Mouse (Mus musculus): ENCODE results near the gene Kctd15.

Gene Kctd15

GRCm38 (mm10) chr7:34620411-34620810, 36.1 kb downstream of the Kctd15 start:
- no peak for DNase-seq (ENCODE audit: low spot score)

GRCm38 (mm10) chr7:34618141-34618890, 38.2 kb downstream of the Kctd15 start:
- DNase-seq (ENCODE audit: low spot score): no peak

DNA sequence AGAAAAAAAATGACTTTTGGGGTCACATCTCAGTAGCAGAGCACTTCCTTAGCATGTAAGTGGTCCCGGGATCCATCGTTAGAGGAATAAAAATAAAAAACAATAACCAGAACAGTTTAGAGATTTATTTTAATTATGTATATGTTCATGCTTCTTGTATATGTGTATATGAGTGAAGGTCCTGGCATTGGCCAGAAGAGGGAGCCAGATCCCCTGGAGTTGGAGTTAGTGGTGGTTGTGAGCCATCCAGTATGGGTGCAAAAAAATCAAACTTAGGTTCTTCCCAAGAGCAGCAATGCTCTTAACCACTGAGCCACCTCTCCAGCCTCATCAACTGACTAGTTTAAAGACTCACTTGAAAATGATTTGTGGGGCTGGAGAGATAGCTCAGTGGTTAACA, 40.3 kb downstream of the Kctd15 start:
- DNase-seq (ENCODE audit: low spot score): no peak

- no peak for DNase-seq (ENCODE audit: low spot score)
Observed at GRCm38 (mm10) chr7:34610445-34610844, 46.1 kb downstream of the Kctd15 start.

DNA sequence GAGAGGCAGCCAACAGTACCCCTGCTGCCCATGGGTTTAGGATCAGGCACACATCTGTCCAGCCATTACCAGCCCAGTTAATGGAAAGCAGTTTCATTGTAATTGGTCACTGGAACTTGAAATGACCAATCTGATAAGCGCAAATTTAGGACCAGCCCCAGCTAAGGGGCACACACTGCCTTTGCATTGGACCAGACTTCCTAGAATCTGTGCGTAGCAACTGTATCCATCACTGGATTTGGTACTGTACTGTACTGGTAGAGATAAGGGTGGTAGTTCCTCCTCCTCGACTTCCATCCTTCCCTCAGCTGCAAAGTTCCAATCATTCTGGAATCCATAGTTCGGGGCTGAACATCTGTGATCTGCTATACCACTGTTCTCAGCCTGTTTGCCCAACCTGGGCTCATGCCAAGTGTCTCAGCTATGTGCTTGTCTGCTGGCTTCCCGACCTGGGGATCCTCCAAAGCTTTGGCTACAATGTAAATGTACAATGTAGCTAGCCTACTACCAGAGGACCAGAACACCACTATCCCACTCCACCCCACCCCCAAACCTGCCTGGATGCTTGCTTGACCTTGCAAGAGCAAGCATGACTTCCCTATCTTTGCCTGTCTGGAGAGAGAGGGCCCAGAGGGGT, 49.1 kb downstream of the Kctd15 start:
- peak; percentile 37 for DNase-seq (ENCODE audit: low spot score)

DNA sequence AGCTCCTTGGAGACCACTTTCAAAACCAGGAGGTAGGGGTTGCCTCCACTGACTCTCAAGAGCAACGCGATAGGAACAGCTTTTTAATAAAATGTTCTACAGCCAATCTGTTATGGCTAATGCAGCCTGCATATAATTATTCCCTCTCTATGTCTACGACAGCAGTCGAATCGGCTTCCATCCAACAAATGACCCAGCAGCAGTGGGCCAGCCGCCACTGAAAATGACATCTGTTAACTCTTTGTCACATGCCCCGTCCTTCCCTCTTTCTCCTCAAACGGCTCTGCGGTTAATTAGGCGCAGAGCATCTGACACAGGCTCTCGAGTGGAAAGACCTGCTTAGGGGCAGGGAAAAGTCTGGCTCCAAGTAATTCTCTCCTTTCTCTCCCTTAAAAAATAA, 49.8 kb downstream of the Kctd15 start:
- DNase-seq (ENCODE audit: low spot score): peak; percentile 73

GRCm38 (mm10) chr7:34606051-34606450, 50.5 kb downstream of the Kctd15 start:
- no peak for DNase-seq (ENCODE audit: low spot score)

GRCm38 (mm10) chr7:34598576-34598975, 58.0 kb downstream of the Kctd15 start:
- no peak for DNase-seq (ENCODE audit: low spot score)

DNA sequence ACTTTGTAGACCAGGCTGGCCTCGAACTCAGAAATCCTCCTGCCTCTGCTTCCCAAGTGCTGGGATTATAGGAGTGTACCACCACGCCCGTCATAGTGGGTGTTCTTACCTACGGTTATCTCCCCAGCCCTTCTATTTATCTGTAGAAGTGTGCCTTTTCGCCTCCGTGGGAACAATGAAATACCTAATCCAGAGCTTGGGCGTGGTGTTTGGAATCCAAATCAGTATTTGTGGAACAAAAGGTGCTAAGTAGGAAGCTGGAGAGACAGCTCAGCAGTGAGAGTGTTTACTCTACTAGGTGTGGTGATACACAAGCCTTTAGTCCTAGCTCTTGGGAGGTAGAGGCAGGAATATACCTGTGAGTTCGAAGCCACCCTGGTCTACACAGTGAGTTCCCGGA, 58.5 kb downstream of the Kctd15 start:
- no peak for DNase-seq (ENCODE audit: low spot score)

DNA sequence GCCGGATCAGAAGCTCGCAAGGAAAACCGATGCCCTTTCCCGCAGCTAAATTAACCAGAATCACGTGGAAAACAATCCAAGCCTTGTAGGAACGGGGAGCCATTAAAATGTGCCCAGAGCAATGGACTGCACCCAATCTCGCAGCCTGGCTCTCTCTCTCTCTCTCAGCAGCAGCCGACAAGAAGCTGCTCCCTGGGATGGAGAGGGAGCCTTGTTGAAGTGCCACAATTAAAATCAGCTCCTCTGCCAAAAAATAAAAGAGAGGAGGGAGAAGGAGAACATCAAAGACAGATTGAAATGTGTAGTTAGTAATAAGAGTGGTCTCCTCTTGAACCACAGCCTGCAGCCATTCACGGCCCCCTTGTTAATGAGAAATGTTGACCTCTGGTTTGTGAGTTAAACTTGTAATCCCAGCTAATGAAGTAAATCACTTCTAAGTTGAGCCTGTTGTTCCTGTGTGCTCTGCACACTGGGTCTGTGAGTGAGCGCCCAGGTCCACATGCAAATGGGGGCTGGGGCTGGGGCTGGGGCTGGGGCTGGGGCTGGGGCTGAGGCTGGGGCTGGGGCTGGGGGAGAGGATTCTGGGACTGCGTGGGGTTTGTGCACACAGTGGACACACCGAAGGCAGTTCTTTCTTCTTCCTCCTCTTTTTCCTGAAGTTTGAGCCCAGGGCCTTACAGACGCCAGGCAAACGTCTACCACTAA, 59.8 kb downstream of the Kctd15 start:
- DNase-seq (ENCODE audit: low spot score): no peak

DNA sequence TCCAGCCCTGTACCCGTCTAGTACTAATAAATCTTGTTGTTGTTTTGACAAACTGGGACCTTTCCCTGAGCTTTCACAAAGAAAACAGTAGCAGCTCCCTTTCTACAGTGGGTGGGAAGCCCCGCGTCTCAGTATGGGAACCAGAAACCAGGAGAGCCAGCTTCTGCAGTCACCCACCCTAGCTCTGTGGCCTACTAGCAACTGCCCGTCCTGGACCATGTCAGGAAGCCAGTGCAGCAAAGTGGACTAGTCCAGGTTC, 61.3 kb downstream of the Kctd15 start:
- no peak for DNase-seq (ENCODE audit: low spot score)

DNA sequence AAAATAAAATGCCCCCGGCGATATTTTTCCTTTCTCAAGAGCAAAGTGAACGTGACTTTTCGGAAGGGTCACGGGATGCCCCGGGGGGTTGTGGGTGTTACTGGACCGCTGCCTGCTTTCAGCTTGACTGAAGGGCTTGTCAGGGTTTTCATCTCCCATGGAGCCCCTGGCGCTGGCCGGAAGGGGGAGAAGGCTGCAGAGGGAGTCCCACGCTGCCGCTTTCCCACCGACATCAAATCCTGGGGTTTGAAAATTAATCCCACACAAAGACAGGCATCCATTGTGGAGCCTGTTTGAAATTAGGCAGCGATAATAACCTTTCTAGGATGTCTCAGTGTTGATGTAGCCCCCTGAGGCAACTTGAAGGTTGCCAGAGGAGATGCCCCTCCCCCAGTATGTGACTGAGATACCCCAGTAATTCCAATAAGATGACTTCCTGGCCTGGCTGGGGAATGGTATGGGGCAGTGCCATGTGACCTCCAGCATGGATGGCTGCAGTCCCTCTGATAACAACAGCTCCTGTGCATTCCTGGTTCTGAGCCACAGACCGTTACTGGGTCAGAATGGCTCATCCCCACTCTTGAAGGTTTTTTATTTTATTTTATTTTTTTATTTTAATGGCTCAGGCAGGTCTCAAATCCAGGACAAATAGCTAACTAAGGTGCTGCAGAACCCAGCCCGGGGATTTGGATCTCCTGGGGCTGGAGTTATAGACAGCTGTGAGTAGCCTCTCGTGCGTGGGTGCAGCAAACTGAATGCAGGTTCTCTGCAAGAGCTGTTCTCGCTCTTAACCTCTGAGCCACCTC, 61.8 kb downstream of the Kctd15 start:
- peak; percentile 67 for DNase-seq (ENCODE audit: low spot score)

GRCm38 (mm10) chr7:34590711-34591110, 65.8 kb downstream of the Kctd15 start:
- no peak for DNase-seq (ENCODE audit: low spot score)
